ENCODE assay signal across 24 mouse cellular contexts in genomic region chr9:99304296-99304695, GRCm38 (mm10). TPM values are rescaled to one million over a fixed set of nuclear protein-coding genes. Genes with fewer than 3 reads are reported as not detected.
"Had no signal": no experiment of that assay in that cellular context is flagged by ENCODE, and none has a peak within 500 bp of the region (broad histone marks: within the 10 kb centered on the region; RNA-seq: fewer than 3 reads in every experiment).

No protein-coding gene starts in this region.

- H3K27me3 ChIP-seq: intestine, embryonic 15.5 days; kidney, embryonic 15.5 days; limb, embryonic 13.5 days; liver, embryonic 12.5 days; liver, embryonic 15.5 days; midbrain, embryonic 12.5 days; midbrain, embryonic 15.5 days; neural tube, embryonic 12.5 days; neural tube, embryonic 15.5 days had no signal

- H3K4me3 ChIP-seq: intestine, embryonic 15.5 days; kidney, embryonic 15.5 days; limb, embryonic 10.5 days; limb, embryonic 13.5 days; liver, embryonic 12.5 days; liver, embryonic 15.5 days; midbrain, embryonic 12.5 days; midbrain, embryonic 15.5 days; neural tube, embryonic 12.5 days; neural tube, embryonic 15.5 days had no signal

- H3K4me2 ChIP-seq: intestine, embryonic 15.5 days; kidney, embryonic 15.5 days; limb, embryonic 13.5 days; liver, embryonic 12.5 days; liver, embryonic 15.5 days; lung, embryonic 14.5 days; midbrain, embryonic 12.5 days; midbrain, embryonic 15.5 days; neural tube, embryonic 12.5 days; neural tube, embryonic 15.5 days had no signal

- H3K9ac ChIP-seq: intestine, embryonic 15.5 days; kidney, embryonic 15.5 days; limb, embryonic 13.5 days; liver, embryonic 12.5 days; liver, embryonic 15.5 days; lung, embryonic 14.5 days; midbrain, embryonic 12.5 days; midbrain, embryonic 15.5 days; neural tube, embryonic 12.5 days; neural tube, embryonic 15.5 days had no signal

- ATAC-seq: intestine, embryonic 15.5 days; liver, embryonic 12.5 days; midbrain, embryonic 15.5 days had no signal

- DNase-seq: kidney, adult 11 months; kidney, adult 8-10 months; kidney, postnatal 14 days; kidney, postnatal 4 days; liver; lung, embryonic 14.5 days; right cerebral cortex, adult 18-20 months; right cerebral cortex, postnatal 14 days; right cerebral cortex, postnatal 4 days; thymus, adult 18-20 months; thymus, postnatal 36 days had no signal

- H3K27ac ChIP-seq: intestine, embryonic 15.5 days; kidney, embryonic 15.5 days; limb, embryonic 10.5 days; limb, embryonic 13.5 days; liver, embryonic 12.5 days; liver, embryonic 15.5 days; macrophage; midbrain, embryonic 12.5 days; midbrain, embryonic 15.5 days; neural tube, embryonic 12.5 days; neural tube, embryonic 15.5 days; stomach, postnatal 0 days had no signal

- H3K4me1 ChIP-seq: intestine, embryonic 15.5 days; kidney, embryonic 15.5 days; limb, embryonic 10.5 days; limb, embryonic 13.5 days; liver, embryonic 12.5 days; liver, embryonic 15.5 days; midbrain, embryonic 12.5 days; midbrain, embryonic 15.5 days; neural tube, embryonic 12.5 days; neural tube, embryonic 15.5 days had no signal

- H3K9me3 ChIP-seq: intestine, embryonic 15.5 days; kidney, embryonic 15.5 days; limb, embryonic 10.5 days; limb, embryonic 13.5 days; liver, embryonic 12.5 days; liver, embryonic 15.5 days; midbrain, embryonic 12.5 days; midbrain, embryonic 15.5 days; neural tube, embryonic 12.5 days; neural tube, embryonic 15.5 days had no signal

RNA-seq across cellular contexts. Expression of gene Esyt3, which starts 54.1 kb away (rescaled TPM):
- total RNA-seq: megakaryocyte, adult 5-6 weeks had no signal
- polyA plus RNA-seq: macrophage had no signal
